Comparison of ENCODE assay signal across 9 mouse cellular contexts in the genomic region with DNA sequence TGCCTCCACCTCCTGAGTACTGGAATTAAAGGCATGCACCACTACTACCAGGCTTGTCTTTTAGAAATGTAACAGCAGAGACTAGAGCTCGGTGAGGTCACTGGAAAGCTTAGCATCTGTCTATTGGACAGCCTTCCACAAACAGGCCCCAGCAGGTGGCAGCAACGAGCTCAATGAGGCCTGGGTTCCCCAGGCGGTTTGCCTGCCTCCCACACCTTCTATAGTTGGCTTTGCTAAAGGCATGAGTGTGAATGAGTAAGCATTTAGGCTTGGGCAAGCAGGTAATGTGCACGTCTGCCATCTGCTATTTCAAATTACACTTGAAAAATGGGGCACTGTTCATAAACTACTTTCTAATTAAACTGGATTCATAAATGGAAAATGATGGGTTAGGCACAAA. TPM values are rescaled to one million over a fixed set of nuclear protein-coding genes. Genes with fewer than 3 reads are reported as not detected.
A peak's percentile ranks its signal among the peaks of the same experiment; 100 is the strongest.
DNase-seq lines count a peak whose midpoint lies in the region; ATAC-seq and TF ChIP-seq lines count a peak whose summit lies in the region.
"Had no signal": no experiment of that assay in that cellular context is flagged by ENCODE, and none has a peak within 500 bp of the region (broad histone marks: within the 10 kb centered on the region; RNA-seq: fewer than 3 reads in every experiment).

No protein-coding gene starts in this region.

- 13% methylated on average over 4 of the region's 4 CpGs for WGBS in forebrain, embryonic 14.5 days
- 32% methylated on average over 4 of the region's 4 CpGs for WGBS in hindbrain, embryonic 10.5 days
- 21% methylated on average over 4 of the region's 4 CpGs for WGBS in lung, embryonic 16.5 days

- no peaks in the 10 kb centered on the region for H3K27me3 ChIP-seq in ES-Bruce4 (ENCODE audit: control insufficient read depth, insufficient read depth, low read length, poor library complexity, severe bottlenecking)
- H3K27me3 ChIP-seq in forebrain, embryonic 14.5 days (replicated peaks; ENCODE audit: control insufficient read depth, insufficient read depth, low read length), result no peaks in the 10 kb centered on the region
- H3K27me3 ChIP-seq in hindbrain, embryonic 10.5 days (ENCODE audit: insufficient read depth, poor library complexity, severe bottlenecking), result no peaks in the 10 kb centered on the region
- H3K27me3 ChIP-seq in lung, embryonic 16.5 days (ENCODE audit: control insufficient read depth, insufficient read depth, low read depth, low read length), result no peaks in the 10 kb centered on the region
- H3K27me3 ChIP-seq: heart, embryonic 13.5 days had no signal

- H3K36me3 ChIP-seq in ES-Bruce4 (ENCODE audit: control insufficient read depth, insufficient read depth, low read length, poor library complexity, severe bottlenecking), result peaks cover 13% of the 10 kb centered on the region
- peaks cover 20% of the 10 kb centered on the region for H3K36me3 ChIP-seq in forebrain, embryonic 14.5 days (ENCODE audit: control insufficient read depth, insufficient read depth, low read length)
- H3K36me3 ChIP-seq in hindbrain, embryonic 10.5 days, result peaks cover 36% of the 10 kb centered on the region
- peaks cover 9% of the 10 kb centered on the region; the same call in 1 of the 2 replicates for H3K36me3 ChIP-seq in lung, embryonic 16.5 days (ENCODE audit: control insufficient read depth, insufficient read depth, low read length)

- H3K4me3 ChIP-seq in ES-Bruce4 (ENCODE audit: low read depth, low read length), result no peak overlapping the region
- no peak overlapping the region for H3K4me3 ChIP-seq in forebrain, embryonic 14.5 days (ENCODE audit: low read depth, low read length)
- no peak overlapping the region for H3K4me3 ChIP-seq in hindbrain, embryonic 10.5 days
- no peak overlapping the region for H3K4me3 ChIP-seq in lung, embryonic 16.5 days (ENCODE audit: low read length)
- H3K4me3 ChIP-seq: heart, embryonic 13.5 days had no signal

- TF ChIP-seq CTCF in ES-Bruce4 (IDR thresholded peaks at IDR 0.05; ENCODE audit: low read depth, low read length), result peak; percentile 82

- H3K27ac ChIP-seq in ES-Bruce4 (ENCODE audit: insufficient read depth, low read length), result no peak overlapping the region
- H3K27ac ChIP-seq in forebrain, embryonic 14.5 days (ENCODE audit: low read depth, low read length), result peak overlapping the region; percentile 49; the same call in 1 of the 2 replicates
- H3K27ac ChIP-seq in hindbrain, embryonic 10.5 days, result no peak overlapping the region
- H3K27ac ChIP-seq in lung, embryonic 16.5 days (ENCODE audit: low read length), result no peak overlapping the region
- H3K27ac ChIP-seq: heart, embryonic 13.5 days had no signal

- H3K9me3 ChIP-seq in ES-Bruce4 (replicated peaks; ENCODE audit: control insufficient read depth, insufficient read depth, low read length, poor library complexity, severe bottlenecking), result no peaks in the 10 kb centered on the region
- no peaks in the 10 kb centered on the region for H3K9me3 ChIP-seq in forebrain, embryonic 14.5 days (replicated peaks; ENCODE audit: control insufficient read depth, low read length)
- no peaks in the 10 kb centered on the region for H3K9me3 ChIP-seq in hindbrain, embryonic 10.5 days
- H3K9me3 ChIP-seq in lung, embryonic 16.5 days (ENCODE audit: control insufficient read depth, low read length), result no peaks in the 10 kb centered on the region; the same call in 1 of the 2 replicates
- H3K9me3 ChIP-seq: heart, embryonic 13.5 days had no signal

- H3K4me2 ChIP-seq in forebrain, embryonic 14.5 days (ENCODE audit: low read length), result no peak overlapping the region
- H3K4me2 ChIP-seq in lung, embryonic 16.5 days (ENCODE audit: low read depth, low read length), result no peak overlapping the region
- H3K4me2 ChIP-seq: heart, embryonic 13.5 days had no signal

- no peak for TF ChIP-seq EP300 in ES-Bruce4 (IDR thresholded peaks at IDR 0.05; ENCODE audit: insufficient read depth, low read depth, low read length)

- peak; percentile 68 for DNase-seq in c-Kit-positive CD71-positive TER-119-negative erythroid progenitor cells, embryonic 14.5 days (ENCODE audit: low read depth)
- DNase-seq in forebrain, embryonic 14.5 days (ENCODE audit: low spot score), result peak; percentile 91
- DNase-seq in hindbrain, embryonic 10.5 days (ENCODE audit: low spot score), result peak; percentile 76
- DNase-seq in layer of hippocampus, adult 8-10 months (ENCODE audit: low spot score in 2 of 2), result peak; percentile 92 to 96
- peak; percentile 86 for DNase-seq in ovary, postnatal 36 days (ENCODE audit: low spot score)
- peak; percentile 65 to 86 for DNase-seq in thymus, postnatal 10 days (ENCODE audit: low spot score in 2 of 2)

- H3K4me1 ChIP-seq in ES-Bruce4 (ENCODE audit: control insufficient read depth, insufficient read depth, low read length), result no peaks in the 10 kb centered on the region
- peaks cover 12% of the 10 kb centered on the region for H3K4me1 ChIP-seq in forebrain, embryonic 14.5 days (ENCODE audit: control insufficient read depth, insufficient read depth, low read length)
- peaks cover 9% of the 10 kb centered on the region for H3K4me1 ChIP-seq in hindbrain, embryonic 10.5 days (replicated peaks)
- no peaks in the 10 kb centered on the region for H3K4me1 ChIP-seq in lung, embryonic 16.5 days (replicated peaks; ENCODE audit: control insufficient read depth, insufficient read depth, low read length)

- H3K9ac ChIP-seq in ES-Bruce4 (ENCODE audit: low read depth, poor library complexity, severe bottlenecking), result no peak overlapping the region
- H3K9ac ChIP-seq in forebrain, embryonic 14.5 days (ENCODE audit: low read length), result no peak overlapping the region
- no peak overlapping the region for H3K9ac ChIP-seq in lung, embryonic 16.5 days (ENCODE audit: low read length)
- H3K9ac ChIP-seq: heart, embryonic 13.5 days had no signal

- ATAC-seq in forebrain, embryonic 14.5 days, result peak; percentile 84
- peak; percentile 45; the same call in 1 of the 2 replicates for ATAC-seq in lung, embryonic 16.5 days (ENCODE audit: low read depth)

- TF ChIP-seq POLR2A in ES-Bruce4 (IDR thresholded peaks at IDR 0.05; ENCODE audit: insufficient read depth, low read length), result no peak

RNA-seq across cellular contexts. Expression of a gene that starts 54.7 kb away (rescaled TPM):
- 3,060 and 3,539 TPM in 2 replicates for polyA plus RNA-seq in ES-Bruce4 (2011; ENCODE audit: insufficient read depth, insufficient read length, low read depth, missing spikeins)
- 979 and 1,156 TPM in 2 replicates for polyA plus RNA-seq in forebrain, embryonic 14.5 days (2014; fragmentation: Nextera tagmentation; extraction: Ambion mirVana)
- 889 and 916 TPM in 2 replicates for polyA plus RNA-seq in hindbrain, embryonic 10.5 days (2016; fragmentation: Nextera tagmentation; extraction: Ambion mirVana)
- 1,000 to 10,000 TPM in 2 of 4 experiments, 100 to 1,000 TPM in 2; 898 to 1,122 (median 1,004) TPM for total RNA-seq in layer of hippocampus, adult 8-10 months (2022)
- 979 and 987 TPM in 2 replicates for polyA plus RNA-seq in lung, embryonic 16.5 days (2015; fragmentation: Nextera tagmentation; extraction: Ambion mirVana)

RNA-seq across cellular contexts. Expression of a gene that starts 55.2 kb away (rescaled TPM):
- polyA plus RNA-seq in ES-Bruce4 (2011; ENCODE audit: insufficient read depth, insufficient read length, low read depth, missing spikeins), result not detected in 2 replicates
- 7.7 and 9.5 TPM in 2 replicates for polyA plus RNA-seq in forebrain, embryonic 14.5 days (2014; fragmentation: Nextera tagmentation; extraction: Ambion mirVana)
- polyA plus RNA-seq in hindbrain, embryonic 10.5 days (2016; fragmentation: Nextera tagmentation; extraction: Ambion mirVana), result 0.31 and 0.61 TPM in 2 replicates
- 10 to 100 TPM; 43.2 to 58.2 (median 50.4) TPM for total RNA-seq in layer of hippocampus, adult 8-10 months (2022)
- polyA plus RNA-seq in lung, embryonic 16.5 days (2015; fragmentation: Nextera tagmentation; extraction: Ambion mirVana), result 0.36 and 0.38 TPM in 2 replicates
